Mouse (Mus musculus) C2C12 (cell line): ENCODE results near the gene Nsd2. TPM values are rescaled to one million over a fixed set of nuclear protein-coding genes. Genes with fewer than 3 reads are reported as not detected.
"Not testable (repeated sequence)": the region's sequence is repeated elsewhere in the genome, so short reads cannot be mapped to it uniquely, and the experiment has no call there.

ENCODE experiments used
- H3K27me3 ChIP-seq: one replicate; pipeline ENCODE4 v1.6.1; 2011; ENCODE audit not compliant: control insufficient read depth, insufficient read depth, insufficient read length
- H3K36me3 ChIP-seq: one replicate; pipeline ENCODE4 v1.6.1; 2011; ENCODE audit not compliant: control insufficient read depth, insufficient read depth
- H3K4me3 ChIP-seq: one replicate; pipeline ENCODE4 v1.5.1; 2011; ENCODE audit warnings: mild to moderate bottlenecking, control low read depth; ENCODE audit not compliant: poor library complexity, insufficient read depth, severe bottlenecking
- H3K79me2 ChIP-seq: one replicate; pipeline ENCODE4 v1.6.1; 2011; ENCODE audit not compliant: control insufficient read depth, insufficient read depth
- H3K79me3 ChIP-seq: one replicate; pipeline ENCODE4 v1.6.1; 2011; ENCODE audit warnings: low read depth, control low read depth
- H3ac ChIP-seq: one replicate; pipeline ENCODE3; 2011; ENCODE audit warnings: low read depth; ENCODE audit not compliant: control insufficient read depth, insufficient read length
- CEBPB ChIP-seq: IDR thresholded peaks from one replicate; pipeline ENCODE4 v1.6.1; 2011; ENCODE audit warnings: low read depth, mild to moderate bottlenecking, control low read depth, moderate library complexity
- CTCF ChIP-seq: IDR thresholded peaks from one replicate; pipeline ENCODE4 v1.5.1; 2011; ENCODE audit not compliant: control insufficient read depth, insufficient read depth, insufficient read length
- FOSL1 ChIP-seq: IDR thresholded peaks from one replicate; pipeline ENCODE4 v1.8.0; 2011; ENCODE audit warnings: mild to moderate bottlenecking, low read length; ENCODE audit not compliant: poor library complexity, insufficient read depth, severe bottlenecking
- MAX ChIP-seq: IDR thresholded peaks from one replicate; pipeline ENCODE4 v1.6.1; 2011; ENCODE audit warnings: mild to moderate bottlenecking, control low read depth
- MYOD1 ChIP-seq: IDR thresholded peaks from one replicate; pipeline ENCODE4 v1.6.1; 2011; ENCODE audit warnings: low read depth; ENCODE audit not compliant: control insufficient read depth, insufficient read length
- MYOG ChIP-seq: IDR thresholded peaks from one replicate; pipeline ENCODE4 v1.6.1; 2011; ENCODE audit not compliant: control insufficient read depth, insufficient read length; ENCODE audit errors: extremely low read depth
- USF1 ChIP-seq: IDR thresholded peaks from one replicate; pipeline ENCODE4 v1.6.1; 2011; ENCODE audit warnings: low read depth, mild to moderate bottlenecking, control low read depth, moderate library complexity
- polyA plus RNA-seq: library from polyadenylated mRNA; unstranded; fragments of >200 nt; fragmentation: generic; extraction: Trizol; gene quantifications from one replicate; pipeline ENCODE4 v1.2.1, GENCODE M21; 2012; ENCODE audit warnings: missing spikeins

Gene Nsd2
- polyA plus RNA-seq, 1 experiment = 41.7 TPM

- Histone ChIP-seq H3K4me3 (no peak overlapping the region), H3K27me3 (no peaks in the 10 kb centered on the region), H3K36me3 (peaks cover 49% of the 10 kb centered on the region), H3ac (no peak overlapping the region), H3K79me2 (no peaks in the 10 kb centered on the region), H3K79me3 (no peaks in the 10 kb centered on the region)
- no peak for TF ChIP-seq MYOD1
- TF ChIP-seq USF1 = no peak
- TF ChIP-seq CTCF = no peak
- no peak for TF ChIP-seq MAX
- TF ChIP-seq CEBPB = no peak
- TF ChIP-seq MYOG = no peak
- no peak for TF ChIP-seq FOSL1
Measured at GRCm38 (mm10) chr5:33903176-33903575, 82.7 kb downstream of the Nsd2 start.

- H3K36me3 ChIP-seq = peaks cover 47% of the 10 kb centered on the region
- H3ac ChIP-seq, H3K4me3 ChIP-seq, H3K79me3 ChIP-seq, H3K27me3 ChIP-seq, H3K79me2 ChIP-seq: not testable (repeated sequence)
Measured at GRCm38 (mm10) chr5:33915031-33915430, 94.5 kb downstream of the Nsd2 start.

GRCm38 (mm10) chr5:33916616-33917015 is 96.1 kb downstream of the Nsd2 start:
- H3K27me3 ChIP-seq, H3K79me2 ChIP-seq, H3K4me3 ChIP-seq, H3K79me3 ChIP-seq, H3ac ChIP-seq: not testable (repeated sequence)
- H3K36me3 ChIP-seq = peaks cover 63% of the 10 kb centered on the region

DNA sequence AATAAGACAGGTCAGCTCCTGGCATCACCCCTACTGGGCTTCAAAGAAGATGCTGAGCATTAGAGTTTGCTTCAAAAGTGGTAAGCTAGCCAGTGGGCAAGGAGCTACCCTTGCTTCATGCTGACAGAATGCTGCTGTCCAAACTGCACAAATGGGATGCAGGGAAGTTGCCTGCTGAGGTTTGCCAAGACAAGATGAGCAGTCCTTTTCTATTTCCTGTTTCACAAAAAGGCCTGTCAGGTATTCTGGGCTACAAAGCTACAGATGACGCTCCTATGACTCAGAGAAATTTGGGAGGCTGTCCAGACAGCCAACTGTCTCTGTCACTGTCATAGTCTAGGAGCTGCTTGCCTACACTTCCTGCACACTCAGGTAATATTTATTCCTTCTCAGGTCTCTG is 98.9 kb downstream of the Nsd2 start:
- no peak overlapping the region for H3ac ChIP-seq
- peaks cover 57% of the 10 kb centered on the region for H3K36me3 ChIP-seq
- H3K27me3 ChIP-seq = no peaks in the 10 kb centered on the region
- peaks cover 25% of the 10 kb centered on the region for H3K79me2 ChIP-seq
- TF ChIP-seq MYOD1 (no peak), CEBPB (no peak), MAX (no peak), USF1 (no peak), CTCF (no peak), FOSL1 (no peak), MYOG (no peak)
- H3K4me3 ChIP-seq = no peak overlapping the region
- H3K79me3 ChIP-seq = peaks cover 10% of the 10 kb centered on the region

DNA sequence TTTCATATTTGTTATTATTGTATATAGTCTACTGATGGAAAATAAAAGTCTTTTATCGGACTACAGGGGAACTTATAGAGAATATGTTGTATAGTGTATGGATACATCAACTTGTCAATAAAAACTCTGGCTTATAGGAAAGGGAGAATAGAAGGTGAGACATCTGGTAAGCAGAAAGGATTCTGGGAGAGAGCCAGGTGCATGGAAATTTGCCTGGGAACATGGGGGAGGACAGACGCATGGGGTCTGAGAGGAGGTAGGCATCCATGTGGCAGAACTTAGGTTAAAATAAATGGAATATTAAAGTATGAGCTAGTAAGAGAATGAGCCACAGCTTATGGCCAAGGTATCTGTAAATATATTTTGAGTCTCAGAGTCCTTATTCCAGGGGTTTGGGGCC is 99.5 kb downstream of the Nsd2 start:
- TF ChIP-seq MYOD1 (no peak), USF1 (no peak), MYOG (no peak), CEBPB (no peak)

DNA sequence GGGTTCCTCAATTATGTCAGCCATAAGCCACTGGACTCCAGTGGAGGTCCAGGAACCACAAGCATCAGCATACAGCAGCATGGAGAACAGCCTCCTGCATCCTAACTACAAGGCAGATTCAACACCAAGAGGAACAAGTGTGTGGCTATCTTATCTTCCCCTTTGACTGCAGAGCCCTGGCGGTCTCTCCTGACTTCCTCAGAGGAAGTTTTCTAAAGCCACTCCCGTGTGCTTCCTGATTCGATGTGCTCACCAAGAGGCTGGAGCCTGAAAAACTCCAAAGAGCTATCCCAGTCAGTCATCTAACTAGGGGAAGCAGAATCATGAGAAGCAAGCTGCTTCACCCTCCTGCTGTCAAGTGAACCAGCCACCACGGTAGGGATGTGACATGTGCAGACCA is 100.4 kb downstream of the Nsd2 start:
- no peak for TF ChIP-seq MYOG
- no peak for TF ChIP-seq USF1
- no peak for TF ChIP-seq FOSL1
- no peak for TF ChIP-seq CTCF
- no peak for TF ChIP-seq MAX
- TF ChIP-seq MYOD1 = no peak
- no peak for TF ChIP-seq CEBPB
- Histone ChIP-seq H3K79me2 (peaks cover 38% of the 10 kb centered on the region), H3K36me3 (peaks cover 52% of the 10 kb centered on the region), H3ac (no peak overlapping the region), H3K27me3 (no peaks in the 10 kb centered on the region), H3K79me3 (peaks cover 17% of the 10 kb centered on the region), H3K4me3 (no peak overlapping the region)

More for the DNA sequence above, 99.5 kb downstream of the Nsd2 start:
- Histone ChIP-seq H3K36me3 (peaks cover 57% of the 10 kb centered on the region), H3K79me3 (peaks cover 12% of the 10 kb centered on the region), H3K4me3 (no peak overlapping the region), H3K27me3 (no peaks in the 10 kb centered on the region), H3ac (no peak overlapping the region), H3K79me2 (peaks cover 29% of the 10 kb centered on the region)
